Mouse (Mus musculus) v-Abl transformed pro-B cells (cell line): ENCODE measurements around the gene Polr2h.
"Not testable (repeated sequence)": the region's sequence is repeated elsewhere in the genome, so short reads cannot be mapped to it uniquely, and the experiment has no call there.

Experiments used
- in situ Hi-C, 2 experiments: fragments of 400-800 bp; cut with MboI; formaldehyde crosslinking; loops; one replicate each; pipeline ENCODE4 v1.15.1; 2025; ENCODE audit not compliant: unreplicated experiment in 2 of 2

The Polr2h gene

GRCm38 (mm10) chr16:20717181-20717977, at the start of gene Polr2h, which contains the start of gene Clcn2:
Polr2h (plus strand) TSS chr16:20717665.
Clcn2 (minus strand) TSS chr16:20717746.
- in situ Hi-C loops: loop anchor here (5.0 to 25.0 kb wide), 6 partner anchors 45 to 1545 kb away; partner anchors contain the start of genes Senp2 (in 1 of the 2) and Tra2b (in 1 of the 2)

GRCm38 (mm10) chr16:20668013-20668412, 49.5 kb upstream of the Polr2h start, which contains the start of gene Eif4g1:
Eif4g1 (plus strand) TSS chr16:20668313.
- in situ Hi-C loops: not testable (repeated sequence)

GRCm38 (mm10) chr16:20670291-20670690, 47.2 kb upstream of the Polr2h start:
- in situ Hi-C loops: no loop called here

GRCm38 (mm10) chr16:20671886-20672285, 45.6 kb upstream of the Polr2h start:
- in situ Hi-C loops: no loop called here

- in situ Hi-C loops: no loop called here
Observed at GRCm38 (mm10) chr16:20672500-20672902, 45.0 kb upstream of the Polr2h start.

GRCm38 (mm10) chr16:20672965-20673705, 44.3 kb upstream of the Polr2h start:
- in situ Hi-C loops: no loop called here

- in situ Hi-C loops: no loop called here
Observed at GRCm38 (mm10) chr16:20673706-20674303, 43.7 kb upstream of the Polr2h start.

- in situ Hi-C loops: no loop called here
Observed at GRCm38 (mm10) chr16:20675213-20675612, 42.3 kb upstream of the Polr2h start.

GRCm38 (mm10) chr16:20676702-20677101, 40.8 kb upstream of the Polr2h start:
- in situ Hi-C loops: no loop called here

- in situ Hi-C loops: no loop called here
Observed at GRCm38 (mm10) chr16:20677380-20677779, 40.1 kb upstream of the Polr2h start.

- in situ Hi-C loops: no loop called here
Observed at GRCm38 (mm10) chr16:20677974-20678675, 39.3 kb upstream of the Polr2h start.

GRCm38 (mm10) chr16:20690774-20691173, 26.7 kb upstream of the Polr2h start:
- in situ Hi-C loops: no loop called here

GRCm38 (mm10) chr16:20691617-20692016, 25.8 kb upstream of the Polr2h start:
- in situ Hi-C loops: no loop called here

GRCm38 (mm10) chr16:20692241-20692965, 25.1 kb upstream of the Polr2h start:
- in situ Hi-C loops: no loop called here

GRCm38 (mm10) chr16:20693111-20693701, 24.3 kb upstream of the Polr2h start, which contains the start of gene Fam131a:
Fam131a (plus strand) TSS chr16:20693241.
- in situ Hi-C loops: no loop called here

GRCm38 (mm10) chr16:20694781-20695180, 22.7 kb upstream of the Polr2h start:
- in situ Hi-C loops: no loop called here

GRCm38 (mm10) chr16:20695622-20696323, 21.7 kb upstream of the Polr2h start:
- in situ Hi-C loops: no loop called here

GRCm38 (mm10) chr16:20699266-20699665, 18.2 kb upstream of the Polr2h start:
- in situ Hi-C loops: no loop called here

- in situ Hi-C loops: loop anchor here (10.0 to 25.0 kb wide), 5 partner anchors 487 to 1562 kb away; partner anchors contain the start of genes Senp2 (in 1 of the 2) and Tra2b (in 1 of the 2)
Observed at GRCm38 (mm10) chr16:20700036-20700435, 17.4 kb upstream of the Polr2h start.
